In genomic region chr15:36900940-36901339, GRCm38 (mm10) we compare ENCODE assay signal across 16 mouse cellular contexts.
A peak's percentile ranks its signal among the peaks of the same experiment; 100 is the strongest.
DNase-seq lines count a peak whose midpoint lies in the region; ATAC-seq and TF ChIP-seq lines count a peak whose summit lies in the region.
"Had no signal": no experiment of that assay in that cellular context is flagged by ENCODE, and none has a peak within 500 bp of the region (broad histone marks: within the 10 kb centered on the region; RNA-seq: fewer than 3 reads in every experiment).

No protein-coding gene starts in this region.

- no peaks in the 10 kb centered on the region for H3K27me3 ChIP-seq in forebrain, embryonic 12.5 days
- no peaks in the 10 kb centered on the region for H3K27me3 ChIP-seq in forebrain, embryonic 16.5 days (replicated peaks; ENCODE audit: control insufficient read depth, insufficient read depth, low read length)
- peaks cover 32% of the 10 kb centered on the region for H3K27me3 ChIP-seq in midbrain, embryonic 10.5 days (ENCODE audit: low read depth, poor library complexity, severe bottlenecking)
- no peaks in the 10 kb centered on the region for H3K27me3 ChIP-seq in midbrain, embryonic 14.5 days (ENCODE audit: control insufficient read depth, insufficient read depth, low read length)
- no peaks in the 10 kb centered on the region for H3K27me3 ChIP-seq in intestine, embryonic 14.5 days (replicated peaks; ENCODE audit: control insufficient read depth, insufficient read depth, low read length)
- H3K27me3 ChIP-seq in small intestine, adult 2 months (ENCODE audit: control insufficient read depth, insufficient read depth, low read length), result no peaks in the 10 kb centered on the region
- H3K27me3 ChIP-seq: CH12.LX; embryonic facial prominence, embryonic 13.5 days; lung, embryonic 15.5 days had no signal

- H3K4me3 ChIP-seq in forebrain, embryonic 12.5 days (replicated peaks), result no peak overlapping the region
- H3K4me3 ChIP-seq in forebrain, embryonic 16.5 days (replicated peaks; ENCODE audit: low read length), result no peak overlapping the region
- H3K4me3 ChIP-seq in midbrain, embryonic 10.5 days, result no peak overlapping the region
- H3K4me3 ChIP-seq in midbrain, embryonic 14.5 days (replicated peaks; ENCODE audit: low read depth, low read length), result no peak overlapping the region
- H3K4me3 ChIP-seq in intestine, embryonic 14.5 days (ENCODE audit: low read depth, low read length), result no peak overlapping the region
- no peak overlapping the region for H3K4me3 ChIP-seq in small intestine, adult 2 months (ENCODE audit: low read depth, low read length)
- no peak overlapping the region for H3K4me3 ChIP-seq in gastrocnemius, adult 2 months
- H3K4me3 ChIP-seq: embryonic facial prominence, embryonic 13.5 days; lung, embryonic 15.5 days had no signal

- H3K4me2 ChIP-seq in forebrain, embryonic 12.5 days, result no peak overlapping the region
- no peak overlapping the region for H3K4me2 ChIP-seq in forebrain, embryonic 16.5 days (ENCODE audit: low read length)
- no peak overlapping the region for H3K4me2 ChIP-seq in midbrain, embryonic 14.5 days (ENCODE audit: low read length)
- no peak overlapping the region for H3K4me2 ChIP-seq in intestine, embryonic 14.5 days (ENCODE audit: low read length)
- H3K4me2 ChIP-seq: liver, embryonic 11.5 days; lung, embryonic 15.5 days had no signal

- no peaks in the 10 kb centered on the region for H3K9me3 ChIP-seq in forebrain, embryonic 12.5 days
- no peaks in the 10 kb centered on the region for H3K9me3 ChIP-seq in forebrain, embryonic 16.5 days (ENCODE audit: control insufficient read depth, low read length)
- no peaks in the 10 kb centered on the region for H3K9me3 ChIP-seq in midbrain, embryonic 10.5 days (replicated peaks)
- no peaks in the 10 kb centered on the region for H3K9me3 ChIP-seq in midbrain, embryonic 14.5 days (ENCODE audit: control insufficient read depth, low read length)
- H3K9me3 ChIP-seq in intestine, embryonic 14.5 days (ENCODE audit: control insufficient read depth, low read length), result no peaks in the 10 kb centered on the region
- H3K9me3 ChIP-seq: embryonic facial prominence, embryonic 13.5 days; lung, embryonic 15.5 days had no signal

- DNase-seq in midbrain, embryonic 10.5 days (ENCODE audit: low spot score), result no peak
- no peak for DNase-seq in midbrain, embryonic 14.5 days
- DNase-seq in intestine, embryonic 14.5 days (ENCODE audit: low spot score), result no peak
- DNase-seq in gastrocnemius, adult 2 months, result no peak
- DNase-seq in gastrocnemius, postnatal 4 days (ENCODE audit: low spot score in 2 of 2), result no peak
- DNase-seq: adrenal gland, postnatal 36 days; layer of hippocampus, adult 9-11 months; thymus, postnatal 36 days had no signal

- no peaks in the 10 kb centered on the region for H3K36me3 ChIP-seq in forebrain, embryonic 12.5 days (replicated peaks)
- no peaks in the 10 kb centered on the region for H3K36me3 ChIP-seq in forebrain, embryonic 16.5 days (ENCODE audit: control insufficient read depth, insufficient read depth)
- H3K36me3 ChIP-seq in midbrain, embryonic 10.5 days, result no peaks in the 10 kb centered on the region
- H3K36me3 ChIP-seq in midbrain, embryonic 14.5 days (ENCODE audit: control insufficient read depth, insufficient read depth, low read length), result no peaks in the 10 kb centered on the region
- no peaks in the 10 kb centered on the region for H3K36me3 ChIP-seq in intestine, embryonic 14.5 days (ENCODE audit: control insufficient read depth, insufficient read depth, low read length)
- no peaks in the 10 kb centered on the region for H3K36me3 ChIP-seq in small intestine, adult 2 months (ENCODE audit: control insufficient read depth, insufficient read depth, low read length)
- H3K36me3 ChIP-seq: embryonic facial prominence, embryonic 13.5 days; lung, embryonic 15.5 days had no signal

- H3K9ac ChIP-seq in forebrain, embryonic 12.5 days, result no peak overlapping the region
- H3K9ac ChIP-seq in forebrain, embryonic 16.5 days (replicated peaks; ENCODE audit: low read depth, low read length), result no peak overlapping the region
- no peak overlapping the region for H3K9ac ChIP-seq in midbrain, embryonic 14.5 days (replicated peaks; ENCODE audit: low read length)
- no peak overlapping the region for H3K9ac ChIP-seq in intestine, embryonic 14.5 days (ENCODE audit: low read length)
- H3K9ac ChIP-seq: lung, embryonic 15.5 days had no signal

- 71% methylated on average over 2 of the region's 2 CpGs for WGBS in forebrain, embryonic 12.5 days
- WGBS in forebrain, embryonic 16.5 days, result 76% methylated on average over 2 of the region's 2 CpGs
- WGBS in midbrain, embryonic 10.5 days, result 66% methylated on average over 2 of the region's 2 CpGs
- 70% methylated on average over 2 of the region's 2 CpGs for WGBS in midbrain, embryonic 14.5 days
- 41% methylated on average over 2 of the region's 2 CpGs for WGBS in intestine, embryonic 14.5 days
- WGBS in small intestine, adult 2 months, result 35% methylated on average over 2 of the region's 2 CpGs

- intact Hi-C loops in gastrocnemius, adult 2 months (cut with DNase I), result no loop called here

- no peak overlapping the region for H3K27ac ChIP-seq in forebrain, embryonic 12.5 days
- H3K27ac ChIP-seq in forebrain, embryonic 16.5 days (ENCODE audit: low read length), result no peak overlapping the region
- H3K27ac ChIP-seq in midbrain, embryonic 10.5 days (replicated peaks), result peak overlapping the region; percentile 67
- no peak overlapping the region for H3K27ac ChIP-seq in midbrain, embryonic 14.5 days (replicated peaks; ENCODE audit: low read depth, low read length)
- H3K27ac ChIP-seq in intestine, embryonic 14.5 days (ENCODE audit: low read depth), result peak overlapping the region; percentile 84
- peak overlapping the region; percentile 90 for H3K27ac ChIP-seq in small intestine, adult 2 months (ENCODE audit: insufficient read depth, low read depth, low read length)
- no peak overlapping the region for H3K27ac ChIP-seq in gastrocnemius, adult 2 months
- H3K27ac ChIP-seq: embryonic facial prominence, embryonic 13.5 days; kidney, postnatal 0 days; lung, embryonic 15.5 days had no signal

- no peak for TF ChIP-seq POLR2A in small intestine, adult 2 months (IDR thresholded peaks at IDR 0.05; ENCODE audit: low read depth, low read length)

- H3K4me1 ChIP-seq in forebrain, embryonic 12.5 days, result peaks cover 23% of the 10 kb centered on the region
- H3K4me1 ChIP-seq in forebrain, embryonic 16.5 days (replicated peaks; ENCODE audit: control insufficient read depth, insufficient read depth, low read length), result peaks cover 12% of the 10 kb centered on the region
- H3K4me1 ChIP-seq in midbrain, embryonic 10.5 days, result peaks cover 38% of the 10 kb centered on the region
- H3K4me1 ChIP-seq in midbrain, embryonic 14.5 days (ENCODE audit: control insufficient read depth, insufficient read depth, low read length), result peaks cover 22% of the 10 kb centered on the region
- H3K4me1 ChIP-seq in intestine, embryonic 14.5 days (replicated peaks; ENCODE audit: control insufficient read depth, insufficient read depth, low read length), result peaks cover 29% of the 10 kb centered on the region
- peaks cover 50% of the 10 kb centered on the region for H3K4me1 ChIP-seq in small intestine, adult 2 months (ENCODE audit: control insufficient read depth, insufficient read depth, insufficient read length, low read length)

- ATAC-seq in forebrain, embryonic 12.5 days (ENCODE audit: low FRiP score), result peak; percentile 5; the same call in 1 of the 2 replicates
- no peak; the same call in 1 of the 2 replicates for ATAC-seq in forebrain, embryonic 16.5 days
- ATAC-seq in midbrain, embryonic 14.5 days (ENCODE audit: low FRiP score, low TSS enrichment), result no peak
- ATAC-seq in intestine, embryonic 14.5 days (replicated peaks; ENCODE audit: low FRiP score, low TSS enrichment, low read depth), result no peak

- no peak for TF ChIP-seq CTCF in small intestine, adult 2 months (IDR thresholded peaks at IDR 0.05; ENCODE audit: extremely low read depth, insufficient read length, insufficient replicate concordance, low read depth, low read length)
- TF ChIP-seq CTCF in gastrocnemius, adult 2 months (IDR thresholded peaks at IDR 0.05), result no peak

Comparison
In these comparisons a context has a peak if more than half of its experiments do, and no peak if none do; other contexts are left out.
1. H3K27ac ChIP-seq: peak in midbrain, embryonic 10.5 days (single experiment), intestine, embryonic 14.5 days (single experiment) and small intestine, adult 2 months (single experiment); none in forebrain, embryonic 12.5 days (single experiment), forebrain, embryonic 16.5 days (single experiment), midbrain, embryonic 14.5 days (single experiment) and gastrocnemius, adult 2 months (single experiment).